Mouse (Mus musculus): ENCODE data around the gene Ube2dnl1. TPM values are rescaled to one million over a fixed set of nuclear protein-coding genes. Genes with fewer than 3 reads are reported as not detected.

The Ube2dnl1 gene
- not detected in 2 replicates for polyA plus RNA-seq (2012; rRNA removed; ENCODE audit: low replicate concordance)

GRCm38 (mm10) chrX:114904712-114905111 lies at the start of gene Ube2dnl1:
TSS of gene Ube2dnl1 (plus strand) at chrX:114905012.

DNA sequence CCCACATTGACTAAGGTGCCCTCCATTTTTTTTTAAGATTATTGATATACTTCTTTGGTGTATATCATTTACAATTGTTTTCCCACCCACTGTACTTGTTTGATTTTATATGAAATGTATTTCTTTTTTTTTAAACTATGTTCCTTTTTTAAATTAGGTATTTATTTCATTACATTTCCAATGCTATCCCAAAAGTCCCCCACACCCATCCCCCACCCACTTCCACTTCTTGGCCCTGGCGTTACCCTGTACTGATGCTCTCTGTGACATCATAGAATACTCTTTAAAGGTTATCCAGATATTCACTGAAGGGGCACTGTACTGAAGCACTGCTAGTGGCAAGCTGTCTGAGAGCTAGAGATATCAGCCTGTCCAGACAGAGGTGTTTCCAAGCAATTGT lies 2.5 kb downstream of the Ube2dnl1 start, which contains the start of gene Ube2dnl2:
Ube2dnl2 (plus strand) TSS at position 301 of the 400 bp plus-strand sequence.

Other genes with a start within 250 kb of the Ube2dnl1 start
- gene Ube2dnl2, start 2.6 kb downstream of the Ube2dnl1 start, polyA plus RNA-seq (2012; rRNA removed; ENCODE audit: low replicate concordance) = not detected in 2 replicates